14 mouse cellular contexts compared by ENCODE assay signal in the genomic region with DNA sequence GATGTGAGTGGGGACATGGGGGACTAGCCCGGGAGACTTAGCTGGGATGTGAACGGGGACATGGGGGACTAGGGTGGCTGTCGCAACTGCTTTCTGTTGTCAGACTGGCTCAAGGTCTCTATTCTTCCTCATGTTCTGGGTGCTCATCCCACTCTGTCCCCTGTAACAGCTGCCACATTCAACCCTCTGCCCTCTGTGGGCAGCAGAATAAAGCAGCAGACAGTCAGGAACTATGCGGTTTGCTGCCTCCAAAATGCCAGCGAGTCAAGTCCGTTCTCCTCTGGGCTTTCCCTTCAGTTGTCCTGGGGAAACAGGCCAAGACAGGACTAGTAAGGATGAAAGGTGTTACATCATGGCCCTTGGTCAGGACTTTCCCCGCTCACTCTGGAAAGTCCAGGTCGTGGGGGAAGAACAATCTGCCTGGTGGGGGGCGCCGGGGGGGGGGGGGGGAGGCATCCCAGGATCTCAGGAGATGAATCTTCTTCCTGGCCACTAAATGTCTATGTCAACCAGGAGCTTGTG.
"Had no signal": no experiment of that assay in that cellular context is flagged by ENCODE, and none has a peak within 500 bp of the region (broad histone marks: within the 10 kb centered on the region; RNA-seq: fewer than 3 reads in every experiment).

No protein-coding gene starts in this region.

- H3K4me2 ChIP-seq: intestine, embryonic 15.5 days; liver, embryonic 13.5 days; lung, embryonic 15.5 days; midbrain, embryonic 11.5 days; midbrain, embryonic 15.5 days had no signal

- ATAC-seq: intestine, embryonic 15.5 days; liver, postnatal 0 days; midbrain, embryonic 15.5 days had no signal

- H3K4me3 ChIP-seq: intestine, embryonic 15.5 days; limb, embryonic 10.5 days; liver, embryonic 13.5 days; lung, embryonic 15.5 days; megakaryocyte, embryonic 14.5 days; midbrain, embryonic 15.5 days had no signal

- H3K9me3 ChIP-seq: intestine, embryonic 15.5 days; limb, embryonic 10.5 days; liver, embryonic 13.5 days; lung, embryonic 15.5 days; megakaryocyte, embryonic 14.5 days; midbrain, embryonic 15.5 days had no signal

- H3K9ac ChIP-seq: intestine, embryonic 15.5 days; liver, embryonic 13.5 days; liver, postnatal 0 days; lung, embryonic 15.5 days; midbrain, embryonic 15.5 days had no signal

- DNase-seq: kidney, postnatal 14 days; liver, embryonic 13.5 days; liver, postnatal 0 days; lung, postnatal 14 days; spleen, adult 18-20 months; thymus, adult 2 months; thymus, postnatal 25 days had no signal

- H3K27ac ChIP-seq: intestine, embryonic 15.5 days; limb, embryonic 10.5 days; liver, embryonic 13.5 days; lung, embryonic 15.5 days; macrophage; midbrain, embryonic 15.5 days had no signal

- H3K27me3 ChIP-seq: intestine, embryonic 15.5 days; liver, embryonic 13.5 days; lung, embryonic 15.5 days; megakaryocyte, embryonic 14.5 days; midbrain, embryonic 15.5 days had no signal

- H3K4me1 ChIP-seq: intestine, embryonic 15.5 days; limb, embryonic 10.5 days; lung, embryonic 15.5 days; midbrain, embryonic 15.5 days had no signal
